Mouse (Mus musculus): ENCODE results near the gene Ddx41. TPM values are rescaled to one million over a fixed set of nuclear protein-coding genes. Genes with fewer than 3 reads are reported as not detected.
A peak's percentile ranks its signal among the peaks of the same experiment; 100 is the strongest.

The Ddx41 gene
- total RNA-seq, 2 experiments from 2014 or later = 11.6 to 13.8 TPM

DNA sequence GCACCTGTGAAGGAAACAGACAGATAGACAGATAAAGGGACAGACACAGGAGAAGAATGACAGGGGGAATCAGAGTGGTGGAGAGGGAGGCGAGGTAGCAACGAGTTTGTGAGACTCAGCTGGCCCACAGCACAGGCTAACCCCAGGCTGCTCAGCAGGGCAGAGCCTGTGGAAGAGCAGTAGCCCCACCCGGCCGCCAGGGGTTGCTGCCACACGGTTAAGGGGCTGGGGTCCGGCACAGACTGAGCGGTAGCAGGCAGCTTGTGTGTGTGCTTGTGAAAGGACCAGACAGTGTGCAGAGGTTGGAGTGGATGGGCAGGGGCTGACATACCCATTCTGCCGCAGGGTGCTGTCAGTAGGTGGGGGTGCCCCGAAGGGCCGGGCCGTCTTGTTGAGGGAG lies 28.6 kb downstream of the Ddx41 start:
- DNase-seq = no peak

DNA sequence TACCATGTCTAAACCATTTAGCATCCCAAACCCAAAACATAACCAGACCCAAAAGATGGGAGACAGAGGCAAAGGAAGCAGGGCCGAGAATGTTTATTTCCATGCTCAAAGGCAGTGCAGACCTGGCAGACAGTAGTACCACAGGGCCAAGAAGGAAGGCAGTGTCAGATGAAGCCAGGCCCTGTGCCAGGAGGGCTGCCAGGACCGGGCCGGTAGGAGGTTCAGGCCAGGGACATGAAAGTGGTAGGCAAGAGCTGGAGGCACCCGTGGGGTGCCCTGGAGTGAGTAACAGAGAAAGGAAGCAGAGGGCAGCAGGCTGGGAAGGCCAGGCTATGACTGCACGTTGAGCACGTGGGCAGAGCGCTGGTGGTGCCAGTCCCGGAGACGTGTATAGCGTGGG lies 29.8 kb downstream of the Ddx41 start:
- no peak for DNase-seq

DNA sequence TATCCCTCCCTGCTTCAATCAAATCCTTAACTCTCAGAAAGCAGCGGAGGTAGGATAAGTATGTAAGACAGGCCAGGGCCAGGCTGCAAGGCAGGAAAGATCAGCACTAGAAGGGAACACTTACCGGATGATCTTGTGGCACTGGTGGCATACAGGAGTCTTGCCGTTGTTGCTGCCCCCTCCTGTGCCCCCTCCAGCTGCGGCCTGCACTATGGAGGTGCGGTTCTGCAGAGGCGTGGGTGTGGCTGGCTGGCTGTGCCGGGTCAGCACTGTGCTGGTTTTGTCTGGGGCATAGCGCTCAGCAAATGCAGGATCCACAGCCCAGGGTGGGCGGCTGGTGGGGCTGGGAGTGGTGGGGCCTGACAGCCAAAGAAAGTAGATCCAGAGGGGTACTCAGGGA lies 30.6 kb downstream of the Ddx41 start:
- no peak for DNase-seq

DNA sequence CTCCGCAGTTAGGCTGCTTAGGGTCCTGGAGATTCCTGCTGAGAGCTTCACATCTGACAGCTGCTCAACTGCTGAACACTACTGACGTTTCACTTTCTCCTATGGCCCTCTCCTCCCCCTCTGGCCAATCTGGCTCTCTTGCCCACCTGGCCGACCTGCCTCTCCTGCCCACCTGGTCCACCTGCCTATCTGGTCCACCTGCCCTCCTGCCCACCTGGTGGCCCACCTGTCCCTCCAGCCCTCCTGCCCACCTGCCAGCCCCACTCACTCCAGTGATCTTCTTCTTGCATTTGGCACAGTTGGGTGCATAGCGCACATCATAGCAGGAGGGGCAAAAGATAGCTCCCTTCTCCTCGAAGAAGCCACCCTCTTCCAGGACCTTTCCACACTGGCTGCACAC lies 32.1 kb downstream of the Ddx41 start:
- no peak for DNase-seq

DNA sequence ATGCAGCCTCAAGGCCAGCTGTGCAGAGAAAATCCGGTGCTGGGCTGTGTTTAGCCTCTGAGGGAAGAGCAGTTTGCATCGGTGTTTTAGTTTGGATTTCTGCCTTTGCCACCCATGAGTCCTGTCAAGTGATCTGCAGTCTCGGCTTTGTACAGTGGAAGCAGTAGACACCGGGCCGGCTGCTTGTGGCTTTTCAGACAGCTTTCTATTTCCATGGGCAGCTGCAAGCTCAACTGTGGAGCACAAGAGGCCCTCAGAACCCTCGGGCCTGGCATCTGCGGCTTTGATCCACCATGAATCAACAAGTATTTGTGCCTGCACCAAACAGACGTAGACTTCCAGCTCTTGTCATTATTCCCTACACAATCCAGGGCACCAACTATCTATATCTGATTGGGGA lies 34.1 kb downstream of the Ddx41 start:
- DNase-seq = no peak

DNA sequence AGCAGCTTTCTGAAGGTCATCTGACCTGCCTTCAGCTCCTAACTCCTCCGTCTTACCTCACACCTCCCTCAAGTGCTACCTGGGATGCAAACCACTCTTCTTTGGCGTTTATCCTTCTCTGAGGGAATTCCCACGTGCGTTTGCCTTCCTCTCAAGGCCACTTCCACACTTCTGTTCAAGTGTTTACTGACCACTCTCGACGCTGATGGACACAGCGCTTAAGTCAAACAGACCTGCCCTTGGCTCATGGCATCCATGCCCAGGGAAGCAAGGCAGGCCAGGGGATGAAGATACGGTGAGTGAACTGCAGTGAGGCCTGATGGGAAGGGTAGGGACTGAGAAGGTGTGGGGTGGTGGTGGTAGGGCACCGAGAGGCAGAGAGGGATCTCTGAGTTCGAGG lies 35.9 kb downstream of the Ddx41 start:
- DNase-seq = no peak

DNA sequence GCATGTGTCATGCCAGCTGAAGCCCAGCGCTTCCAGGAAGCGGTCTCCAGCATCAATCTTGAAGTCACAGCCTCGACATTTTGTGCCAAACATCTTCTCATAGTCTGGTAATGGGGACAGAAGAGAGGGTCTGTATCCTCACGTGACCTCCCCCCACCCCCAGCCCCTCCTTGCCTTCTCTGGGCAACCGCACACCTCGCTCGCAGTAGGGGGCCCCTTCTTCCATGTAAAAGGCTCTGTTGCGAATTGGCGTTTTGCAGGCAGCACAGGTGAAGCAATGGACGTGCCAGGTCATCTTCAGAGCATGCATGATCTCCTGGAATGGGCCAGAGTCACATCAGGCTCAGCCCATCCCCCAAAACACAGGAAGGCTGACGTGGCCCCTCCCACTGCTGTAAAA lies 37.6 kb downstream of the Ddx41 start:
- DNase-seq = no peak

DNA sequence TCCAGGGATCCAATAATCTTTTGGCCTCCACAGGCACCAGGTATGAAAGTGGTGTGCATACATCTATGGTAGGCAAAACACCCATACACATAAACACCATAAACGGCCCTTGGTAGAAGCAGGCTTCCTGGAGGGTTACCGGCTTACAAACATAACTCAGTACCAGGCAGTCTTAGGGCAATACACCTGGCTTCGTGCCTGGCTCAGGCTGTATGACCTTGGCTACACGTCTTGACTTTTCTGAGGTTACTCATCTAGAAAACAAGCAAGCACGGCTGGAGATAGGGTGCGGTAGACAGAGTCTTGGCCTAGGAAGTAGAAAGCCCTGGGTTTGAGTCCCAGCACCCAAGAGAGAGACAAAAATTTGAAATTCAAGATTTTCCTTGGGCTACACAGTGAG lies 39.8 kb downstream of the Ddx41 start:
- DNase-seq = no peak

DNA sequence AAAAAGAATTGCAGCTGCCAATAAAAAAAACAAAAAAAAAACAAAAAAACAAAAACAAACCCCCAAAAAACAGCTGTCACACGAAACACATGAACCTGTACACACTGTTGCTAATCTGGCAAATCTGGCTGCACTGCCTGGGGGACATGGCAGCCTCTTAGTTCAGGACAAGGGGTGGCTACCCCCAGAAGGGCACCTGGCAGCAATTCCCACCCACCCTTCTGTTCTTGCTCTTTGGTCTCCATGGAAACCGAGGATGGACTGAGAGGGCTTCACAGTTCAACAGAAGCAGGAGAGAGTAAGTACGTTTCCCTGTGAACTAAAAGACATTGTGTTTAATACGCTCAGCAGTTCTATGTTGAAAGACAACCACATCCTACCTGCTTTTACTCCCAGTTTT lies 40.8 kb downstream of the Ddx41 start:
- no peak for DNase-seq

DNA sequence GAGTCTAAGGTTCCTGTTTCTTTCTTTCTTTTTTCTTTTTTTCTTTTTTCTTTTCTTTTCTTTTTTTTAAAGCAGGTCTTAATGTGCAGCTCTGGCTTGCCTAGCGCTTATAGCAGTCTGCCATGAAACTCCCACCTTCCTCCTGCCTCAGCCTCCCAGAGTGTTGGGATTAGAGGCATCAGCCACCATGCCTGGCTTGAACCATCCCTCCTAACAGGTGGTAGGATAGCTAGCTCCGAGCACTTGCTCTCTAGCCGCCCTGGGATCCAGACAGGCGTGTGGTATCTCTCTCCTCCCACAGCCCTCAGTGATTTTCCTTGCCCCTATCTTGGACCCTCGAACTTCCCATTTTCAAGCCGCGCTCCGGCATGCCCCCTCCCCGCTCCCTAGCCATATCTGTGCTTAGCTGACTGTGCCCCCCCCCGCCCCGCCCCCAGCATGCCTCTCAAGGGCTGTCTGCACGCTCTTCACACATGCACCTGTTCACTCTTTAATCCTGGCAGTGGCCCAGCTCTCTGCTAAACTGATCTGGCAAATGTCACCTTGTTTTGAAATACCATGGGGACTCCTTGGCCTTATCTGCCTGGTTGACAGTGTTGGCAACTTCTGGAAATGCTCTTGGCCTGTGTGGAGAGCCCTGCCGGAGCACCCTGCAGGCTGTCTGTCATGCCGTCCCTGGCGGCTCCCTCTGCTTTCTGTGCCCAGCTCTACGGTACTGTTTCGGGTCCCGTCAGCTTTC lies 41.4 kb downstream of the Ddx41 start:
- DNase-seq = peak; percentile 74 to 84

DNA sequence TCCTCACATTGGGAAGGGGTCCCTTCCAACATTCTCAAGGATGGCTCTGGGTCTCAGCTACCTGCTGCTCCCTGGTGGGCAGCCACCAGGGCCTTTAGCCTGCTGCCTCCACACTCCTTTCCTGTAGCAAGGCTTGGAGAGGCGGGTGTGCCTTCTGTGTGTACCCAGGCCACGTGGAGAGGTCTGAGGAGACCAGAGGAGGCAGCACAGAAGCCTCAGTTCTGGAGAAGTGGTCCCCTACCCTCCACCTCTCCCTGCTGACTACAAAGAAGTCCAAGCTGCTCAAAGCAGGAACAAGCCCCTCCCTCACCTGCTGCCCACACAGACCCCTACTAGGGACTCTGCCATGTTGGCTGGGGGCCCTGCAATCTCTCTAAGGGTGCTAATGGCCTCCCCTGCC lies 42.2 kb downstream of the Ddx41 start:
- DNase-seq = no peak

DNA sequence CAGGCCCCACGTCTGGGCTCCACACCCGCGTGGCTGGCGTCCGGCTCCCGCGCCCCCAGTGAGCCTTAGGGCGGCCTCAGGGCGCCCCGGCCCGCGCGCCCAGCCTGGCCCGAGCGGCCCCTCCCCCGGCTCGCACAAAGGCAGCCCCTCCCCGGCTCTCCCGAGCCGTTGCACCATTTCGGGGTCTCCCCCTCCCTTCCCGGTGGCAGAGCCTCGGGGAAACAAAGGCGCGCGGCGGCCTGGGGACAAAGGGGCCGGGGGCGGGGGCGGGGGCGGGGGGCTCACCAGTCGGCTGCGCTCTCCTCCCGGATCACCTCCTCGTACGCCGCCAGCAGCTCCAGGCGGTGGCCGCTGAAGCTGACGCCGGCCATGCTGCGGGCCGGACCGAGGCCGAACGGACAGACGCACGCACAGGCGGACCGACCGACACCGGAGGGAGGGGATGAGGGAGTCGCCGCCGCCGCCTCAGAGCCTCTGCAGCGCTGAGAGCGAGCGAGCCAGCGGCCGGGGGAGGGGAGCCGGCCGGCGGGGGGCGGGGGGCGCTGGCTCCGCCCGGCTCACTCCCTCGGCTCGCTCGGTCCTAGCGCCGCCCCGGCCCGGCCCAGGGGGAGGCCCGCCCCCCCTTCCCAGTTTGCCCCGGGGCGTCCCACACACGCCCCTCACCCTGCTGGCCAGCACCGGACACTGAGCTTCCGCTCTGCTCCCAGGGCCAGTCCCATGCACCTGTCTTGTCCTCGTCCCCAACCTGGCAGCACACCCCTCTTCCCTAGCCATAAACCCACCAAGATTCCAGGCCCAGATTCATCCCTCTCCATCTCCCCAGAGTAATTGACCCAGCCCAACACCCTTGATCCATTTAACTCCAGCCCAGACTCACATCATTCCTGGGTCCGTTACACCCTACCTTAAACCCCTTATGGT lies 48.6 kb downstream of the Ddx41 start, which contains the start of gene Dbn1:
Gene Dbn1 (minus strand): TSS at position 534 of the 921 bp plus-strand sequence.
- peak in 1 of 2 experiments; percentile 55 for DNase-seq

DNA sequence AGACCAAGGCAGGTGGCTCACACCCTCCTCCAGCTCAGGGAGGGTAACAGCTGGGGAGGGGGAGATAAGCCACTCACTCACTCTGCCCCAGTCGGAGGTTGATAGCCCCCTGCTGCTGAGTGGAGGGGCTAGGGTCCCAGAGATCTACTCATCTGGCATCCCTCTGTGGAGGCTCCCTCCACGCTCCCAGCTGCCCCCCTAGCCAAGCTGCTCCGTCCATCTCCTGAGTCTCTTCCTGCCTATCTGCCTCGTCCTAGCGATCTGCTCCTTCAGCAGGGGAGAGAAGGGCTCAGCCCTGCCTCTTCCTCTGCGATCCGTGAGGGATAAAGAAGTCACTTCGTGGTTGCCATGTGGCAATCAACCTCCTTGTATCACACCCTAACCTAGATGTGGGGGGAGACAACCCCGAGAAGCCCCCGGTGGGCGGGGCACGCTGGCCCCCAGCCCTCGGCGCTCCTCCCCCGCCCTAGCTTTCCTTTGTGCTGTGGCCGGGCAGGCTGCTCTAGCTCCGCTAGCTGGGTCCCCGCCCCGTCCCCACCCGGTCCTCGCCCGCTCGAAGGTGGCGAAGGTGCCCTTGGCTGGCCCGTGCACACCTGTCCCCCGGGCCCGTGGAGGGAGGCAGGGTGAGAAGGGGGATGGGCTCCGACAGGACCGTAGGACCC lies 49.4 kb downstream of the Ddx41 start:
- peak in 1 of 2 experiments; percentile 50 for DNase-seq

DNA sequence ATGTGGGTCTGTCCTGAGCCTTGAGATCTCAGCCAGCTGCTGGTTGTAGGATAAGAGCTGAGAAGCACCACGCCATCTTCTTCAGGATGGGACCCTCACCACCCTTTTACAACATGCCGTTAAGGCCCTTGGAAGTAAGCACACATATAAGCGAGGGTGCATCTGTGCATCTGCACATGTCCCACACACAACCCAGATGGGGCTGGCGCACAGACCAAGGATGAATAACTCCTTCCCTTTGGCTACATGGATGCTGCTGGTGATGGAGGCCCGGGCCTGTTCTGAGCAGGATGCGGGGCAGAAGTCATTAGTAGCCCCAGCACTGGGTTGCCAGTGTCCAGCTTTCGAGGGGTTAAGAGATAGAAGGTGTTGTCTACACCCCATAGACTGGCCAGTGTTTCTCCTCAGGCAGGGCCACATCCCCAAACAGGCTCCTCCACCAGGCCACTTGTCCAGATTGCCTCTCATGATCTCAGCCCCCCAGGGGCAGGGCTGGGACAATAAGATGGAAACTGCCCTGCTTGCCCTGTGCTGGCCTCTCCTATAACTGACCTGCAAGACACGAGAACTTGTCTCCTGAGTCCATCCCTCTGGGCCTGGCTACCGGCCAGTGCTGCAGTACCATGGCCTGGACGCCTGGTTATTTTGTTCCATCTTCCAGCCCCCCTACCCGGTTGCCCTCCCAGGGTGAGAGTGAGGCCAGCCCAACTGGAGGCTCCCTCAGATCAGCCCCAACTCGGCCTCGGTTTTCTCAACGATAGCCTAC lies 50.2 kb downstream of the Ddx41 start:
- DNase-seq = peak in 1 of 2 experiments; percentile 37

DNA sequence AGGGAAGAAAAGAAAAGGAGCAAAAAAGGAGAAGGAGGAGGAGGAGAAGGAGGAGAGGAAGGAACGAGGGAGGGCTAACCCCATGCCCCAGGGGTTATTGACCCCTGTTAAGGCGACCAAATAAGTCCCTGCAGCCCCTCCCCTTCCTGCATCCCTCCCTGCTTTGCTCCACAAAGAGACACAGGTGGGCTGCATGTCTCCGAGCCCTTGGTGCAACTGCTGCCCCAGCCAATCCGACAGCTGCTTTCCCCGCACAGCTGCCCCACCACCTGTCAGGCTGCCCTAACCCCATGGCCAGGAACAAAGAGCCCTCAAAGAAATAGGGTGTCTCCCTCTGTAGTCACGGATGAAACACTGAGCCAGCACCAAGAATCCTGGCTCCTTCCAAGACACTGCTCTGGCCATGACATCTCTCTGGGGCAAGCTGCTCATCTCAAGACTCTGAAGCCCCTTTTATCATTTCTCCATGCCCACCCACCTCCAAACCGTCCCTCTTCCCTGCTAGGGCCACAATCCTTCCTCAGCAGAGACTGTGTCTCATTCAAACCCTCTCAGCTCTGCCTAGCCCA lies 51.9 kb downstream of the Ddx41 start:
- no peak for DNase-seq

DNA sequence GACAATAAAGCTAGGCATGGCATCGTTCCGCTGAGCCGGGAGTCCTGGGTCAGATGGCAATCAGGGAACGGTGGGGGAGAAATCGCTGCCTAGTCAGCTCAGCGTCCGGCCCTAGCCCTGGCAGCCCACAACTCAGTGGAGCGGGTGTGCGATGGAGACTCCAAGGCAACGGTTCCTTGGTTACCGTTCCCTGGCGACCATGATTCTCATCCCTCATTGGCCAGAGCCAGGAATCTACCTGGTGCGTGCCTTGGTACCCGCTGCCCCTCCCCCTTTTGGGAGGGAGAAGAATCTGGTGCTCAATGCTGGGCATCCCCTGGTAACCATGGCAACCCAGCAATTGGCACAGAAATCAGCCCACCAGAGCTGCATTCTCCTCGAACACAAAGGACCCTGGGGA lies 52.9 kb downstream of the Ddx41 start:
- DNase-seq = no peak

DNA sequence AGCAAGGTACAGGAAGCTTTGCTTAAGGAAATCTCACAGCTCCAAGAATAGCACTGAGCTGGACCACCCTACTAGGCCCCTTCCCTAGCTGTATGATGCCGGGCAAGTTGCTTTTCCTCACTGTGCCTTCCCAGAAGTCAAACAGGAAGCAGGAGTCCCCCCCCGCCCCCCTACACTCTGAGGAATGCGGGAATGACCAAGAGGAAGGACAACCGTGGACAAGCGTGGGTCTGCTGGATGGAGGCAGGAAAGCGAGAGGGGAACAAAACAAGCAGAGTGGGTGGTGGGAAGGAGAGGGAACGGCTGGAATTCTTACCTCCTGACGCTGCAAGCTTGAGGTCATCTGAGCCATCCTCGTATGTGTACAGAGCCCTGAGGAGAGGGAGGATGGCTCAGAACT lies 53.4 kb downstream of the Ddx41 start:
- DNase-seq = no peak

DNA sequence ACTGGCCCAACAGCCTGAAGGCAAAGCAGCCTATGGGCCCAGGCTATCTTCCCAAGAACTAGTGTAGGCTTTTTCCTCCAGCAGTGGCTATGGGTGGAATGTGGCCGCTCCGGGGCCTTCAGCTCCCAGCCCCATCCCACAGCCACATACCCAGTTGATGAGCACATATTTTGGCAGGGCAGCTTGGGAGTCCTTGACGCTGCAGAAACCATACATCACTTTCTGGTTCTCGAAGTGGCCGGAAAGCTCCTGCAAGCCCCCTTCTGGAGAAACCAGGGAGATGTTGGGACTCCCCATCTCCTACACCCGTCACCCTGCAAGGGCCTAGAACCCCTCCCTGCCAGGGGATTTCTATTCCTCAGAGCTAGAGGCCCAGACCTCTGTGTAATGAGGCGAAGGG lies 53.9 kb downstream of the Ddx41 start:
- peak in 1 of 2 experiments; percentile 28 for DNase-seq
